Mouse (Mus musculus) heart, adult 8-10 months (tissue): ENCODE data around the gene Tmem234. TPM values are rescaled to one million over a fixed set of nuclear protein-coding genes. Genes with fewer than 3 reads are reported as not detected.

Experiments
- DNase-seq: peaks from one replicate; pipeline ENCODE4 v3.0.0; 2022; ENCODE audit warnings: low spot score
- total RNA-seq, 4 experiments: library from RNA; stranded (reverse); gene quantifications; 2 replicates each; pipeline ENCODE4 v1.2.4; 2022

Gene Tmem234
- total RNA-seq, 4 experiments from 2014 or later = 40.4 to 44.9 (median 42.0) TPM

- no peak for DNase-seq
Measured at GRCm38 (mm10) chr4:129622120-129622802, 21.8 kb downstream of the Tmem234 start.

GRCm38 (mm10) chr4:129622803-129623535 lies 22.5 kb downstream of the Tmem234 start:
- no peak for DNase-seq

GRCm38 (mm10) chr4:129623681-129624091 lies 23.2 kb downstream of the Tmem234 start, which contains the start of gene Ccdc28b:
TSS of gene Ccdc28b (minus strand) at chr4:129623947.
- DNase-seq = peak; percentile 81

- DNase-seq = peak; percentile 90
Measured at GRCm38 (mm10) chr4:129624281-129625028, 24.0 kb downstream of the Tmem234 start.

- DNase-seq = peak; percentile 39
Measured at GRCm38 (mm10) chr4:129625029-129625370, 24.5 kb downstream of the Tmem234 start.

- no peak for DNase-seq
Measured at GRCm38 (mm10) chr4:129625496-129625895, 25.0 kb downstream of the Tmem234 start.

- no peak for DNase-seq
Measured at GRCm38 (mm10) chr4:129626035-129626434, 25.6 kb downstream of the Tmem234 start.

- no peak for DNase-seq
Measured at GRCm38 (mm10) chr4:129630944-129631343, 30.5 kb downstream of the Tmem234 start.

- no peak for DNase-seq
Measured at GRCm38 (mm10) chr4:129631867-129632266, 31.4 kb downstream of the Tmem234 start.

- DNase-seq = no peak
Measured at GRCm38 (mm10) chr4:129633852-129634251, 33.4 kb downstream of the Tmem234 start.

GRCm38 (mm10) chr4:129639221-129639620 lies 38.8 kb downstream of the Tmem234 start:
- no peak for DNase-seq

- peak; percentile 33 for DNase-seq
Measured at GRCm38 (mm10) chr4:129640101-129640637, 39.7 kb downstream of the Tmem234 start.

GRCm38 (mm10) chr4:129640638-129641467 lies 40.4 kb downstream of the Tmem234 start, which contains the start of gene Txlna:
TSS of gene Txlna (minus strand) at chr4:129641065.
- DNase-seq = peak; percentile 98

- DNase-seq = no peak
Measured at GRCm38 (mm10) chr4:129641756-129642155, 41.3 kb downstream of the Tmem234 start.

GRCm38 (mm10) chr4:129645204-129645603 lies 44.7 kb downstream of the Tmem234 start:
- DNase-seq = no peak

GRCm38 (mm10) chr4:129648656-129649055 lies 48.2 kb downstream of the Tmem234 start:
- no peak for DNase-seq

GRCm38 (mm10) chr4:129650359-129650758 lies 49.9 kb downstream of the Tmem234 start:
- no peak for DNase-seq

GRCm38 (mm10) chr4:129654770-129655169 lies 54.3 kb downstream of the Tmem234 start:
- no peak for DNase-seq

- DNase-seq = no peak
Measured at GRCm38 (mm10) chr4:129661584-129661983, 61.1 kb downstream of the Tmem234 start.

- no peak for DNase-seq
Measured at GRCm38 (mm10) chr4:129662255-129662813, 61.9 kb downstream of the Tmem234 start.
